7 mouse cellular contexts compared by ENCODE assay signal in the genomic region with DNA sequence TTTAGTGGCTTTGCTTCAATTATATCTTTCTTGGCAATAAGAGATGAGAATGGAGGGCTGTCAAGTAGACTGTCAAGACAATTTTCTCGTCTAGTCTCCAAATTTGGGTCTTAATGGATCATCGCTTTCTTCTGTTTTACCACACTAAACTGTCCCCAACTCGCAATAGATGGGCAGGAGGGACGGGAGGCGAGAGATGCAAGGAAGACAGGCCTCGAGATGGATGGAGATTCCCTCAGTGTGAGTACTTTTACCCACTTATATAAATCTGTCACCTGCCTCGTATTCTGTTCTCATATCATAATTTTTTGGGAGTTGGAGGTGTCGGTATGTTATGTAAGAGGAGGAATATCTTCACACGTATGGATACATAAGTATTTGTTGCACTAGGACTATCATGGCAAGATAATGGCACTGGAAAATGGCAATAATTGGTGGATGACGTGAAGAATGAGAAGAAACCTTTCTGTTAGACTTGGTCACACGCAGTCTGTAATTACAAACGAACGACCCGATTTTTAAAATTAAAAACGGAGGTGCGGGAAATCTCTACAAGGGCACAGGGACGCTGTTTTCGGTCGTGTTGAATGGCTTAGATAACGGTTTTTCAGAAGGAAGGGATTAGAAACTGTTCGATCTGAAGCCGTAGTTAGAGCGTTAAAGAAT. TPM values are rescaled to one million over a fixed set of nuclear protein-coding genes. Genes with fewer than 3 reads are reported as not detected.
DNase-seq lines count a peak whose midpoint lies in the region; ATAC-seq and TF ChIP-seq lines count a peak whose summit lies in the region.

No protein-coding gene starts in this region.

- H3K9ac ChIP-seq in lung, embryonic 15.5 days: peak overlapping the region; percentile 38
- peak overlapping the region; percentile 59 for H3K9ac ChIP-seq in hindbrain, postnatal 0 days (replicated peaks; ENCODE audit: low read length)
- peak overlapping the region; percentile 67 for H3K9ac ChIP-seq in neural tube, embryonic 13.5 days

- no peak for ATAC-seq in lung, embryonic 15.5 days (ENCODE audit: borderline replicate concordance, extremely low read depth, low FRiP score, low TSS enrichment)
- no peak for ATAC-seq in hindbrain, postnatal 0 days
- no peak for ATAC-seq in neural tube, embryonic 13.5 days (ENCODE audit: low read depth)

- H3K4me3 ChIP-seq in lung, embryonic 15.5 days: peak overlapping the region; percentile 84
- peak overlapping the region; percentile 74 for H3K4me3 ChIP-seq in hindbrain, postnatal 0 days (ENCODE audit: low read length)
- H3K4me3 ChIP-seq in neural tube, embryonic 13.5 days: peak overlapping the region; percentile 73

- WGBS in lung, embryonic 15.5 days: 17% methylated on average over 23 of the region's 23 CpGs
- WGBS in hindbrain, postnatal 0 days: 11% methylated on average over 23 of the region's 23 CpGs
- WGBS in neural tube, embryonic 13.5 days: 17% methylated on average over 23 of the region's 23 CpGs

- peak overlapping the region; percentile 56 for H3K4me2 ChIP-seq in lung, embryonic 15.5 days
- peak overlapping the region; percentile 55 for H3K4me2 ChIP-seq in hindbrain, postnatal 0 days (ENCODE audit: low read depth, low read length)
- H3K4me2 ChIP-seq in neural tube, embryonic 13.5 days: peak overlapping the region; percentile 54

- H3K4me1 ChIP-seq in lung, embryonic 15.5 days: peaks cover 9% of the 10 kb centered on the region; the same call in 1 of the 2 replicates
- H3K4me1 ChIP-seq in hindbrain, postnatal 0 days (ENCODE audit: insufficient read depth, low read length): peaks cover 8% of the 10 kb centered on the region
- H3K4me1 ChIP-seq in neural tube, embryonic 13.5 days (replicated peaks): peaks cover 10% of the 10 kb centered on the region

- DNase-seq in lung, postnatal 25 days (ENCODE audit: low spot score): no peak
- peak; percentile 46 for DNase-seq in embryo, embryonic 11 days
- DNase-seq in hindbrain, postnatal 0 days (ENCODE audit: low spot score): peak; percentile 50
- DNase-seq in left cerebral cortex, postnatal 36 days (ENCODE audit: low spot score in 2 of 2): no peak
- no peak for DNase-seq in spleen, postnatal 10 days (ENCODE audit: low spot score in 2 of 2)

- no peak for TF ChIP-seq CTCF in hindbrain, postnatal 0 days (IDR thresholded peaks at IDR 0.05; ENCODE audit: low read depth)

- no peaks in the 10 kb centered on the region for H3K36me3 ChIP-seq in lung, embryonic 15.5 days
- no peaks in the 10 kb centered on the region for H3K36me3 ChIP-seq in hindbrain, postnatal 0 days (ENCODE audit: insufficient read depth, low read length)
- no peaks in the 10 kb centered on the region for H3K36me3 ChIP-seq in neural tube, embryonic 13.5 days

- no peaks in the 10 kb centered on the region for H3K9me3 ChIP-seq in lung, embryonic 15.5 days
- no peaks in the 10 kb centered on the region for H3K9me3 ChIP-seq in hindbrain, postnatal 0 days (ENCODE audit: low read length)
- H3K9me3 ChIP-seq in neural tube, embryonic 13.5 days: no peaks in the 10 kb centered on the region

- no peak overlapping the region for H3K27ac ChIP-seq in lung, embryonic 15.5 days
- H3K27ac ChIP-seq in hindbrain, postnatal 0 days: peak overlapping the region; percentile 74
- H3K27ac ChIP-seq in neural tube, embryonic 13.5 days (replicated peaks): peak overlapping the region; percentile 81

- H3K27me3 ChIP-seq in lung, embryonic 15.5 days: 0 out of 2 replicates have a peak, but pooled peaks cover 4% of the 10 kb centered on the region
- no peaks in the 10 kb centered on the region for H3K27me3 ChIP-seq in hindbrain, postnatal 0 days (ENCODE audit: insufficient read depth, low read length)
- H3K27me3 ChIP-seq in neural tube, embryonic 13.5 days: no peaks in the 10 kb centered on the region

- intact Hi-C loops in left cerebral cortex, postnatal 36 days (cut with DNase I): loop anchor here (2.0 to 5.0 kb wide), 4 partner anchors 67 to 256 kb away; a partner anchor contains a TSS

RNA-seq across cellular contexts. Expression of a gene that starts 5.8 kb away (rescaled TPM):
- 2.1 and 2.9 TPM in 2 replicates for polyA plus RNA-seq in lung, embryonic 15.5 days (2015; fragmentation: Nextera tagmentation; extraction: Ambion mirVana)
- total RNA-seq in hindbrain, postnatal 0 days (2014; rRNA removed): 131 and 134 TPM in 2 replicates
- 12.2 and 13.0 TPM in 2 replicates for polyA plus RNA-seq in hindbrain, postnatal 0 days (2015; fragmentation: Nextera tagmentation; extraction: Ambion mirVana)
- 12.7 and 17.2 TPM in 2 replicates for polyA plus RNA-seq in neural tube, embryonic 13.5 days (2015; fragmentation: Nextera tagmentation; extraction: Ambion mirVana)
- total RNA-seq in left cerebral cortex, postnatal 36 days (2021): 10 to 100 TPM; 68.3 to 76.2 TPM

RNA-seq across cellular contexts. Expression of a gene that starts 51.5 kb away (rescaled TPM):
- polyA plus RNA-seq in lung, embryonic 15.5 days (2015; fragmentation: Nextera tagmentation; extraction: Ambion mirVana): 0.16 and 0.31 TPM in 2 replicates
- 0.16 TPM in 1 of 2 replicates, not detected in the other for total RNA-seq in hindbrain, postnatal 0 days (2014; rRNA removed)
- polyA plus RNA-seq in hindbrain, postnatal 0 days (2015; fragmentation: Nextera tagmentation; extraction: Ambion mirVana): 0.13 TPM in 1 of 2 replicates, not detected in the other
- polyA plus RNA-seq in neural tube, embryonic 13.5 days (2015; fragmentation: Nextera tagmentation; extraction: Ambion mirVana): 0.11 TPM in 1 of 2 replicates, not detected in the other
- total RNA-seq in left cerebral cortex, postnatal 36 days (2021): under 1 TPM; 0.15 to 0.23 TPM

RNA-seq across cellular contexts. Expression of a gene that starts 59.3 kb away (rescaled TPM):
- polyA plus RNA-seq in lung, embryonic 15.5 days (2015; fragmentation: Nextera tagmentation; extraction: Ambion mirVana): 0.04 and 0.10 TPM in 2 replicates
- total RNA-seq in hindbrain, postnatal 0 days (2014; rRNA removed): 0.10 and 0.11 TPM in 2 replicates
- 0.10 and 0.14 TPM in 2 replicates for polyA plus RNA-seq in hindbrain, postnatal 0 days (2015; fragmentation: Nextera tagmentation; extraction: Ambion mirVana)
- 0.06 and 0.13 TPM in 2 replicates for polyA plus RNA-seq in neural tube, embryonic 13.5 days (2015; fragmentation: Nextera tagmentation; extraction: Ambion mirVana)
- total RNA-seq in left cerebral cortex, postnatal 36 days (2021): under 1 TPM in 1 of 2 experiments, not detected in 1; 0.05 TPM

Comparison
In these comparisons a context has a peak if more than half of its experiments do, and no peak if none do; other contexts are left out.
1. DNase-seq: peak in embryo, embryonic 11 days (single experiment) and hindbrain, postnatal 0 days (single experiment); none in lung, postnatal 25 days (single experiment), left cerebral cortex, postnatal 36 days (0 of 2) and spleen, postnatal 10 days (0 of 2).
2. Peak in every context shown above with its lines, with median percentiles within 50 percentile points of each other: H3K4me2 ChIP-seq, H3K4me3 ChIP-seq and H3K9ac ChIP-seq.